Mouse (Mus musculus) liver, adult 2 months (tissue): ENCODE measurements around the gene Actn1.

Source experiments
- CTCF ChIP-seq: fragments of 200-500 bp; IDR thresholded peaks from 2 replicates; pipeline ENCODE4 v1.5.1; 2011; ENCODE audit warnings: low read depth, low read length, control low read depth
- POLR2A ChIP-seq: fragments of 200-500 bp; IDR thresholded peaks from 2 replicates; pipeline ENCODE4 v1.6.1; 2011; ENCODE audit warnings: low read length, control low read depth; ENCODE audit not compliant: insufficient read depth; ENCODE audit errors: extremely low read depth

DNA sequence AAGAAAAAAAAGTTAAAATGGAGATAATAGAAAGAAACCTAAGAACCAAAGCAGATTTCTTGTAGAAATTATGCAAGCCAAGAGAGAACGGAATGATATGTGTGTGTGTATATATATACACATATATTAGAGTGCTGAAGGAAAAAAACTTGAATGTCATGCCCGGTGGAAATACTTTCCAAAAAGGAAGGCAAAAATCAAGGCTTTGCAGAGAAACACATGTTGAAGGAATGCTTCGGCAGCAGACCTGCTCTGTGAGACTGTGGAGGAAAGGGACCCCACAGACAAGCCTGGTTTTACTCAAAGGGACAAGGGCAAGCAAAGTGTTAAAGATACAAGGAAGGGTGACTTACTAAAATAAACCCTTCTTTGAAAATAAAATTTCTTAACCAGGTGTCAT is 47.4 kb upstream of the Actn1 start:
- TF ChIP-seq CTCF (no peak), POLR2A (no peak)
